Mouse (Mus musculus): ENCODE data around the gene Plcxd2.

GRCm38 (mm10) chr16:45973959-45974686 lies 35.9 kb downstream of the Plcxd2 start:
- TF ChIP-seq POLR2A (IDR thresholded peaks at IDR 0.05; ENCODE audit: low read depth, low read length) (no peak), CTCF (IDR thresholded peaks at IDR 0.05; ENCODE audit: borderline replicate concordance, insufficient read depth, low read length) (peak; percentile 21; the same call in 1 of the 2 replicates)

Measured in embryonic fibroblast, embryonic 13.5 days (primary cell).